Mouse (Mus musculus) liver, embryonic 14.5 days (tissue): Measurements from ENCODE around the gene Kdm5b. TPM values are rescaled to one million over a fixed set of nuclear protein-coding genes. Genes with fewer than 3 reads are reported as not detected.
A peak's percentile ranks its signal among the peaks of the same experiment; 100 is the strongest.

Experiments used
- ATAC-seq: fragments of 200-750 bp; cut with Nextera tagmentation; 2 replicates; pipeline ENCODE4 v1.8.0; 2017; ENCODE audit warnings: moderate number of reproducible peaks, mild to moderate bottlenecking, moderate library complexity; ENCODE audit not compliant: insufficient read depth
- DNase-seq, 3 experiments: peaks; one replicate each; pipeline ENCODE4 v3.0.0-alpha.2; 2012 to 2013; ENCODE audit warnings: low read depth in 3 of 3, low spot score in 3 of 3
- H3K27ac ChIP-seq: fragments of 300-500 bp; sonication (generic); 2 replicates; pipeline ENCODE4 v1.5.1; 2014; ENCODE audit warnings: moderate library complexity, mild to moderate bottlenecking, control low read depth, inconsistent platforms
- H3K27me3 ChIP-seq: fragments of 300-500 bp; sonication (generic); 2 replicates; pipeline ENCODE4 v1.6.1; 2014; ENCODE audit warnings: mild to moderate bottlenecking, low read length, moderate library complexity; ENCODE audit not compliant: control insufficient read depth, insufficient read depth
- H3K36me3 ChIP-seq: fragments of 300-500 bp; sonication (generic); replicated peaks from 2 replicates; pipeline ENCODE4 v1.6.1; 2014; ENCODE audit warnings: low read depth; ENCODE audit not compliant: control insufficient read depth, insufficient read depth
- H3K4me1 ChIP-seq, 2 experiments: fragments of 200-500 bp in 1 of 2; fragments of 300-500 bp in 1 of 2; sonication (generic) in 1 of 2; replicated peaks; 2 replicates each; pipeline ENCODE4 v1.6.1; 2012 to 2014; ENCODE audit warnings: antibody characterized with exemption in 1 of 2, inconsistent platforms in 1 of 2, low read length in 1 of 2; ENCODE audit not compliant: control insufficient read depth in 2 of 2, insufficient read depth in 2 of 2
- H3K4me2 ChIP-seq: fragments of 300-500 bp; sonication (generic); 2 replicates; pipeline ENCODE4 v1.6.1; 2014; ENCODE audit warnings: low read depth, mild to moderate bottlenecking, control low read depth, moderate library complexity
- H3K4me3 ChIP-seq, 2 experiments: fragments of 200-500 bp in 1 of 2; fragments of 300-500 bp in 1 of 2; sonication (generic) in 1 of 2; 2 replicates each; pipeline ENCODE4 v1.5.1; 2012 to 2014; ENCODE audit warnings: low read depth in 2 of 2, low read length in 2 of 2, mild to moderate bottlenecking in 2 of 2, control low read depth in 1 of 2, inconsistent platforms in 1 of 2, moderate library complexity in 1 of 2; ENCODE audit not compliant: insufficient read depth in 1 of 2
- H3K9ac ChIP-seq: fragments of 300-500 bp; sonication (generic); replicated peaks from 2 replicates; pipeline ENCODE4 v1.6.1; 2014; ENCODE audit warnings: mild to moderate bottlenecking, control low read depth, moderate library complexity
- H3K9me3 ChIP-seq: fragments of 300-500 bp; sonication (generic); 2 replicates; pipeline ENCODE4 v1.6.1; 2016; ENCODE audit warnings: low read length, mixed read lengths; ENCODE audit not compliant: control insufficient read depth
- CTCF ChIP-seq: IDR thresholded peaks from 2 replicates; pipeline ENCODE4 v1.5.1; 2016; ENCODE audit warnings: antibody characterized with exemption, low read depth, control low read depth
- EP300 ChIP-seq: IDR thresholded peaks from 2 replicates; pipeline ENCODE4 v1.6.1; 2016; ENCODE audit warnings: antibody characterized with exemption, low read depth
- WGBS: fragments of 180-500 bp; shearing (Covaris S2); extraction: QIAGEN DNeasy Blood & Tissue Kit; methylation state at CpG from one replicate; pipeline ENCODE4 v1.1.7; 2014; ENCODE audit not compliant: insufficient replicate concordance; 5-methylcytosine and 5-hydroxymethylcytosine counted together
- polyA plus RNA-seq, 2 experiments: library from polyadenylated mRNA; depleted of rRNA in 1 of 2; stranded (reverse) in 1 of 2; unstranded in 1 of 2; fragments of >200 nt; fragmentation: Nextera tagmentation in 1 of 2; extraction: Ambion mirVana in 1 of 2; gene quantifications; 2 replicates each; pipeline versions ENCODE4 v1.2.1 to v1.2.3; 2012 to 2014

Gene Kdm5b
- polyA plus RNA-seq, 2 experiments, result 1.8 to 4.2 TPM

- H3K27ac ChIP-seq, result no peak overlapping the region
- 52% methylated on average over 10 of the region's 10 CpGs for WGBS
- no peak for TF ChIP-seq EP300
- TF ChIP-seq CTCF, result no peak
- H3K4me3 ChIP-seq, result no peak overlapping the region
- H3K36me3 ChIP-seq, result peaks cover 4% of the 10 kb centered on the region
- H3K9ac ChIP-seq, result no peak overlapping the region
- H3K4me1 ChIP-seq, result peaks cover 0 to 7% of the 10 kb centered on the region in 2 experiments; a peak in 2 of 4 replicates
- DNase-seq (no peak), ATAC-seq (no peak)
- no peaks in the 10 kb centered on the region for H3K27me3 ChIP-seq
- H3K4me2 ChIP-seq, result no peak overlapping the region
- H3K9me3 ChIP-seq, result no peaks in the 10 kb centered on the region
Observed at GRCm38 (mm10) chr1:134629455-134629854, 69.5 kb downstream of the Kdm5b start.

- ATAC-seq (no peak), DNase-seq (no peak)
- no peak overlapping the region for H3K27ac ChIP-seq
Observed at GRCm38 (mm10) chr1:134634296-134634695, 74.3 kb downstream of the Kdm5b start.

GRCm38 (mm10) chr1:134636245-134636644, 76.3 kb downstream of the Kdm5b start:
- H3K36me3 ChIP-seq, result no peaks in the 10 kb centered on the region; the same call in 1 of the 2 replicates
- ATAC-seq, result no peak
- no peak overlapping the region for H3K4me3 ChIP-seq
- no peak overlapping the region for H3K9ac ChIP-seq
- DNase-seq, result no peak
- H3K9me3 ChIP-seq, result no peaks in the 10 kb centered on the region
- no peaks in the 10 kb centered on the region; a peak in 1 of 4 replicates for H3K4me1 ChIP-seq
- H3K27ac ChIP-seq, result no peak overlapping the region
- TF ChIP-seq EP300, result no peak
- no peak overlapping the region for H3K4me2 ChIP-seq
- H3K27me3 ChIP-seq, result no peaks in the 10 kb centered on the region
- 58% methylated on average over 3 of the region's 3 CpGs for WGBS

More at GRCm38 (mm10) chr1:134634296-134634695, 74.3 kb downstream of the Kdm5b start:
- Histone ChIP-seq H3K4me1 (peaks cover 0 to 6% of the 10 kb centered on the region in 2 experiments; a peak in 2 of 4 replicates), H3K9ac (no peak overlapping the region), H3K27me3 (no peaks in the 10 kb centered on the region), H3K36me3 (no peaks in the 10 kb centered on the region; the same call in 1 of the 2 replicates), H3K9me3 (no peaks in the 10 kb centered on the region), H3K4me2 (no peak overlapping the region), H3K4me3 (no peak overlapping the region)
- 61% methylated on average over 7 of the region's 7 CpGs for WGBS
- no peak for TF ChIP-seq EP300
- TF ChIP-seq CTCF, result no peak

GRCm38 (mm10) chr1:134636684-134637083, 76.7 kb downstream of the Kdm5b start:
- H3K36me3 ChIP-seq, result no peaks in the 10 kb centered on the region
- ATAC-seq, result no peak
- 7% methylated on average over 3 of the region's 3 CpGs for WGBS
- TF ChIP-seq CTCF, result peak; percentile 49
- TF ChIP-seq EP300, result no peak
- no peak overlapping the region for H3K9ac ChIP-seq
- no peaks in the 10 kb centered on the region; a peak in 1 of 4 replicates for H3K4me1 ChIP-seq
- no peak overlapping the region for H3K27ac ChIP-seq
- no peaks in the 10 kb centered on the region for H3K9me3 ChIP-seq
- no peak overlapping the region for H3K4me3 ChIP-seq
- no peak for DNase-seq
- H3K4me2 ChIP-seq, result no peak overlapping the region
- H3K27me3 ChIP-seq, result no peaks in the 10 kb centered on the region

GRCm38 (mm10) chr1:134638041-134638440, 78.1 kb downstream of the Kdm5b start:
- ATAC-seq (no peak), DNase-seq (no peak)
- no peaks in the 10 kb centered on the region for H3K9me3 ChIP-seq
- H3K4me1 ChIP-seq, result no peaks in the 10 kb centered on the region; a peak in 1 of 4 replicates
- no peak overlapping the region for H3K9ac ChIP-seq
- peaks cover 10% of the 10 kb centered on the region; the same call in 1 of the 2 replicates for H3K27me3 ChIP-seq
- TF ChIP-seq CTCF (no peak), EP300 (no peak)
- no peak overlapping the region for H3K4me2 ChIP-seq
- no peak overlapping the region for H3K4me3 ChIP-seq
- no peaks in the 10 kb centered on the region for H3K36me3 ChIP-seq
- no peak overlapping the region for H3K27ac ChIP-seq
- WGBS, result 30% methylated on average over 3 of the region's 3 CpGs
